Mouse (Mus musculus): ENCODE measurements around the gene Sstr5. TPM values are rescaled to one million over a fixed set of nuclear protein-coding genes. Genes with fewer than 3 reads are reported as not detected.

Sstr5 gene
- polyA plus RNA-seq, 1 experiment from 2014 or later = 1.4 TPM

DNA sequence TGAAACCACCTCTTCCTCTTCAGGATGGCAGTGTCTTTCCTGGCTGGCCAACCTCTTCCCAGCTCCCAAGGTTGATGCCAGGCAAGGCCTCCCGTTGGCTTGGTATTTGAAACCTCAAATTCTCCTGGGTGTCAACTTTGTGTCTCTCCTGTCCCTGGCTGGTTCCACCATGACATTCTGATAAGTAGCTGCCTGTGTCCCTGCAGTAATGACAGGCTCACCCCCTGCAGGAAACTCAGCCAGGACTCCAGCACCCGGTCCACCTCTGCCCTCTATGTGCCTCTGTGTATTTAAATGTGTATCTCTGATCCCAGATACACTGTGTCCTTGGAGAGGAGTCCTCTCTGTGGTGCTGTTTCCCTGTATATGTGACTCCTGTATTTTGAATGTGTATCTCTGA is 30.8 kb downstream of the Sstr5 start:
- 91% methylated on average over 2 of the region's 2 CpGs for WGBS
- no peak overlapping the region for H3K9ac ChIP-seq (ENCODE audit: low read depth, low read length)
- H3K4me1 ChIP-seq (ENCODE audit: control insufficient read depth, insufficient read depth, low read length) = peaks cover 3% of the 10 kb centered on the region; the same call in 1 of the 2 replicates
- no peaks in the 10 kb centered on the region for H3K9me3 ChIP-seq (replicated peaks; ENCODE audit: control insufficient read depth, low read length, poor library complexity, severe bottlenecking)
- H3K27me3 ChIP-seq (ENCODE audit: control insufficient read depth, insufficient read depth, low read depth, low read length) = no peaks in the 10 kb centered on the region
- no peak overlapping the region for H3K4me2 ChIP-seq (ENCODE audit: low read length)
- H3K36me3 ChIP-seq (ENCODE audit: control insufficient read depth, insufficient read depth, low read length) = no peaks in the 10 kb centered on the region
- no peak for ATAC-seq
- no peak overlapping the region for H3K4me3 ChIP-seq (ENCODE audit: low read depth, low read length)
- H3K27ac ChIP-seq (ENCODE audit: low read length) = no peak overlapping the region

DNA sequence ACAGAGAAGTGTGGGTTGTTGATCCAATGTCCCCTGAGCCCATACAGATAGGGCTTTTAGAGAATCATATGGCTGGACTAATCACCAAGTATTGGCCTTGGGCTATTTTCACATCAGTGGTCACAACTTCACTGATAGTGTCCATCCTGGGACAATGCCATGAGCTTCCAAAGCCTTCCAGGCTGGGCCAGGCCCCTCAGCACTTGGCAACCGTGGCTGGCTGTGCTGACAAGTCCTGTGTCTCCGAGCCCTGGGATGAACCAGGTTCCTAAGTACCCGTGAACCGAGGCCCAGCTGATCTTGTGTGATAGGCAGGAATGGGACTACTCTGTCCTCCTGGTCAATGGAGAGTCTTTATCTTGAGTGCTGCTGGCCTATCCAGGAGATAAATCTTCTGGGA is 33.0 kb downstream of the Sstr5 start:
- Histone ChIP-seq H3K9me3 (replicated peaks; ENCODE audit: control insufficient read depth, low read length, poor library complexity, severe bottlenecking) (no peaks in the 10 kb centered on the region), H3K9ac (ENCODE audit: low read depth, low read length) (no peak overlapping the region), H3K36me3 (ENCODE audit: control insufficient read depth, insufficient read depth, low read length) (no peaks in the 10 kb centered on the region), H3K4me1 (ENCODE audit: control insufficient read depth, insufficient read depth, low read length) (peaks cover 3% of the 10 kb centered on the region; the same call in 1 of the 2 replicates), H3K4me3 (ENCODE audit: low read depth, low read length) (no peak overlapping the region), H3K27ac (ENCODE audit: low read length) (no peak overlapping the region), H3K27me3 (ENCODE audit: control insufficient read depth, insufficient read depth, low read depth, low read length) (no peaks in the 10 kb centered on the region), H3K4me2 (ENCODE audit: low read length) (no peak overlapping the region)
- WGBS = 80% methylated on average over 4 of the region's 4 CpGs
- ATAC-seq = no peak

DNA sequence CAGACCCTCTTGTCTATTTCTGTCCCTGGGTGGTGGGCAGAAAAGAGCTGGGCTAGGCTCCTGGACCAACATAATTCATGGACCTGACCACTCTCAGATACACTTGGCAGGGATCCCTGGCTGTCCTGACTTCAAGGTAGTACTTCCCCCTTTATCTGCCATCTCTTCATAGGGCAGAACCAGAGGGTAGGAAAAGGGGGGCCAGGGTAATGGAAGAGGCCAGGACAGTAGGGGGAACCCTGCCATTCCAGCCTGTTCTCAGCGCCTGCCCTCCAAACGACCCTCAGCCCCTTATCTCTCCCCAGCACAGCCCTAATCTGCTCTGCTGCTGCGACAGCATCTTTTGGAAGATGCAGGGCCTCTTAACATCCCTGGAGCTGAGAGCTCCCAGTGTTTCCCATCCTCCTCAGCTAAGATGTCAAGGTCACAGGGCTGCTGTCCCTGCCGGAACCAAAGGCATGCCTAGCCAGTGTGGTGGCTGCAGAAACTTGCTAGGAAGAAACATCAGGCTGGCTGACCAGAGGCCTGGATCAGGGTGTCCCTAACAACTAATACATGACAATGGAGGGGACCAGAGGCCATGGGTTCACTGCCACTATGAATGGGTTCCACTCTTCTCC is 33.7 kb downstream of the Sstr5 start:
- Histone ChIP-seq H3K36me3 (ENCODE audit: control insufficient read depth, insufficient read depth, low read length) (no peaks in the 10 kb centered on the region), H3K4me3 (ENCODE audit: low read depth, low read length) (no peak overlapping the region), H3K9me3 (replicated peaks; ENCODE audit: control insufficient read depth, low read length, poor library complexity, severe bottlenecking) (no peaks in the 10 kb centered on the region), H3K27me3 (ENCODE audit: control insufficient read depth, insufficient read depth, low read depth, low read length) (no peaks in the 10 kb centered on the region), H3K27ac (ENCODE audit: low read length) (no peak overlapping the region), H3K4me2 (ENCODE audit: low read length) (no peak overlapping the region), H3K9ac (ENCODE audit: low read depth, low read length) (no peak overlapping the region), H3K4me1 (ENCODE audit: control insufficient read depth, insufficient read depth, low read length) (peaks cover 3% of the 10 kb centered on the region; the same call in 1 of the 2 replicates)
- ATAC-seq = no peak
- WGBS = 69% methylated on average over 4 of the region's 4 CpGs

DNA sequence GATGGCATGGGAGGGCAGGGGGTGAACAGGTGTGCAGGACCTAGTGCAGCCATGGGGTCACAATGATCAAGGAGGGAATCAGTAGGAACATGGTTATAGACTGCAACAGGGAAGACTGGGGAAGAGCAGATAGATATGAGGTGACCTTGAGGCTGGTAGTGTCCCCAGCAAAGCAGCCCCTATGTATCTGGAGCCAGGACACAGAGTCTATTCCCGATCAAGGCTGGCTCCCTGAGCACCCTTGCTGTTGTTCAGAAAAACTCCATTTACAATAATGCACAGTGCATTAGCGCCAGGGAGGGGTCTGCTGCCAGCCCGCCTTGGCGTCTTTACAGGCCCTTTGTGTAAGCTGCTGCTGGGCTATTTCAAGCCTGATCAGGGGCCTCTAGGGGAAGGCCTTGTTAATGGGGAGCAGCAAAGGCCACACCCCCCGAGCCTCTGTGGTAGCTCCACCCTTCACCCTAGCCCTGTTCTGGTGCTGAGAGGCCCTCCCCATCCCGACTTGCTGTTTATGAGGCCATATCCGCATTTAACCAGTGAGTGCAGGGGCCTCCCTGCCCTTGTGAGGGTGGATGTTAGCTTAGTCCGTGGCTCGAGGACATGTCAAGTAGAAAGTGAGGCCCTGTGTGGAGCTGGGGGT is 34.7 kb downstream of the Sstr5 start:
- ATAC-seq = no peak
- H3K9ac ChIP-seq (ENCODE audit: low read depth, low read length) = 0 out of 2 replicates have a peak overlapping the region, but pooled peaks have one; percentile 14
- no peaks in the 10 kb centered on the region for H3K9me3 ChIP-seq (replicated peaks; ENCODE audit: control insufficient read depth, low read length, poor library complexity, severe bottlenecking)
- 21% methylated on average over 9 of the region's 9 CpGs for whole genome bisulfite sequencing
- H3K27me3 ChIP-seq (ENCODE audit: control insufficient read depth, insufficient read depth, low read depth, low read length) = no peaks in the 10 kb centered on the region
- H3K4me2 ChIP-seq (ENCODE audit: low read length) = no peak overlapping the region
- H3K36me3 ChIP-seq (ENCODE audit: control insufficient read depth, insufficient read depth, low read length) = no peaks in the 10 kb centered on the region
- peaks cover 3% of the 10 kb centered on the region; the same call in 1 of the 2 replicates for H3K4me1 ChIP-seq (ENCODE audit: control insufficient read depth, insufficient read depth, low read length)
- no peak overlapping the region; the same call in 1 of the 2 replicates for H3K27ac ChIP-seq (ENCODE audit: low read length)
- H3K4me3 ChIP-seq (ENCODE audit: low read depth, low read length) = no peak overlapping the region

DNA sequence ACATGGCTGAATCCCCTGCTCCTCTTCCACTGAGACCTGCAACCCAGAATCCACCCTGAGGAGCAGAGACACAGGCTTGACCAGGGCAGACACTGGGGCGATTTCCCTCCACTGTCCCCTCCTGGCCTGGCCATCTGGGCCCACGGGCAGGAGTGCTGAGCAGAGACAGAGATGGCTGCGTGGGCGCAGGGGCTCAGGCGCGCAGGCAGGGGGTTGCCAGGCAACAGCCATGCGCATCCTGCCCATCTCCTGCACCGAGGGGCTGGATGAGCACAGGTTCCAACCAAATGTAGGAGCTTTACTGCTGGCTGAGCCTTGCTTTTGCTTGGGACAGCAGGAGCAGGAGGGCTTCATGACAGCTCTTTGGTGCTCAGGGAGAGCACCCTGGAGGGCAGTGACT is 40.5 kb downstream of the Sstr5 start:
- H3K4me2 ChIP-seq (ENCODE audit: low read length) = no peak overlapping the region
- peaks cover 6% of the 10 kb centered on the region for H3K4me1 ChIP-seq (ENCODE audit: control insufficient read depth, insufficient read depth, low read length)
- no peaks in the 10 kb centered on the region for H3K27me3 ChIP-seq (ENCODE audit: control insufficient read depth, insufficient read depth, low read depth, low read length)
- no peak overlapping the region for H3K4me3 ChIP-seq (ENCODE audit: low read depth, low read length)
- ATAC-seq = peak; percentile 84
- no peaks in the 10 kb centered on the region for H3K36me3 ChIP-seq (ENCODE audit: control insufficient read depth, insufficient read depth, low read length)
- 33% methylated on average over 8 of the region's 8 CpGs for WGBS
- peak overlapping the region; percentile 22; the same call in 1 of the 2 replicates for H3K9ac ChIP-seq (ENCODE audit: low read depth, low read length)
- no peaks in the 10 kb centered on the region for H3K9me3 ChIP-seq (replicated peaks; ENCODE audit: control insufficient read depth, low read length, poor library complexity, severe bottlenecking)
- peak overlapping the region; percentile 53 for H3K27ac ChIP-seq (ENCODE audit: low read length)

DNA sequence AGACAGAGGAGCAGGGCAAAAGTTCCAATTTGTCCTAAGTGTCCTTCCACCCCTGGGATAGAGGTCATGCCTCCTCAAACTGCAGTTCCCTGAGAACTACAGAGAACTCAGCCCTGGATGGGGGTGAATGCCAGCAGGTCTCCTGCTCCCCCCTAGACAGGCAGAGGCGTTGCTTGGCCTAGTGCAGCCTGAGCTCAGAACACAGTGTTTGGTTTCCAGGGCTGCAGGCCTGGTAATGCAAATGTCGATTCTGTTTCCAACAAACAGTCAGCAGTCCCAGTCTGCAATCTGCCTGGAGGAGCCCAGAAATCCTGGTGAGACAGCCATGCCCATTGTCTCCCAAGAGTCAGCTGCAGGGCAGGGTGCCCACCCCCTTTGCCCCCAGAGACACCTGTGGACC is 42.8 kb downstream of the Sstr5 start, which contains the start of gene Tekt4:
Gene Tekt4 (plus strand): TSS at position 344 of the 400 bp plus-strand sequence.
- H3K4me3 ChIP-seq (ENCODE audit: low read depth, low read length) = no peak within 1 kb of the TSS
- no peaks in the 10 kb centered on the region for H3K9me3 ChIP-seq (replicated peaks; ENCODE audit: control insufficient read depth, low read length, poor library complexity, severe bottlenecking)
- no peak for ATAC-seq
- no peak within 1 kb of the TSS for H3K9ac ChIP-seq (ENCODE audit: low read depth, low read length)
- H3K36me3 ChIP-seq (ENCODE audit: control insufficient read depth, insufficient read depth, low read length) = no peaks in the 10 kb centered on the region
- H3K4me2 ChIP-seq (ENCODE audit: low read length) = no peak within 1 kb of the TSS
- H3K4me1 ChIP-seq (ENCODE audit: control insufficient read depth, insufficient read depth, low read length) = peaks cover 6% of the 10 kb centered on the region
- no peak within 1 kb of the TSS for H3K27ac ChIP-seq (ENCODE audit: low read length)
- H3K27me3 ChIP-seq (ENCODE audit: control insufficient read depth, insufficient read depth, low read depth, low read length) = no peaks in the 10 kb centered on the region
- WGBS = 30% methylated on average over 2 of the region's 2 CpGs

DNA sequence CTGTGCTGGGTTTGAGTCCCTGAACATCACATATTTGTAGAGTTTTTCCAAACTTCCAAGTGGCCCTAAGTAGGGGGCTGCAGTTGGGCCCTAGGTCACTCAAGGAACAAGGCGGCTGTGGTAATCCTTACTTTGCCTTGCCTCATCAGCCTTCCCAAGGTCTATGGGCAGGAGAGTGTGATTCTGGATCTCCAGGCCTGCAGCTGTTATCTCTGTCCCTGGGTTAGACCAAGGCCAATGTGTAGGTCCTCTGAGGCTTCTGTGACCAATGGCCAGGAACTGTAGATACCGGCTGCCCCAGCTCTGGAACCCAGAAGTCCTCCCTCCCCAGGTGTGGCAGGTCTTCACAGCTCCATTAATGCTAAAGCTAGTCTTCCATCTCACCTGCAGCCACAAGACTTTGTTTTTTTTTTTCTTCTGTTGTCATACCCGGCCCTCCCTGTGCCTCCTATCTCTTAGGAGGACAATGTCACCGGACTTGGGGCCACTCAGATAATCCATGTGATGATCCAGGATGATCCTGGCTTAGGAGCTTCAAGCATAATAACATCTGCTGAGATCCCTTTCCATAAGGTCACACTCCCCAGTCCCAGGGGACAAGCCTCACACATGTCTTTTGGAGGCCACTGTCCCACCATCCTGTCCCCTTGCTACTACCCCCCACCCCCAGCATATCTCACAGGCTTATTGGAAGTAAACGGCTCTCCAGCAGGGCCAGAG is 44.7 kb downstream of the Sstr5 start:
- WGBS = 79% methylated on average over 5 of the region's 5 CpGs

DNA sequence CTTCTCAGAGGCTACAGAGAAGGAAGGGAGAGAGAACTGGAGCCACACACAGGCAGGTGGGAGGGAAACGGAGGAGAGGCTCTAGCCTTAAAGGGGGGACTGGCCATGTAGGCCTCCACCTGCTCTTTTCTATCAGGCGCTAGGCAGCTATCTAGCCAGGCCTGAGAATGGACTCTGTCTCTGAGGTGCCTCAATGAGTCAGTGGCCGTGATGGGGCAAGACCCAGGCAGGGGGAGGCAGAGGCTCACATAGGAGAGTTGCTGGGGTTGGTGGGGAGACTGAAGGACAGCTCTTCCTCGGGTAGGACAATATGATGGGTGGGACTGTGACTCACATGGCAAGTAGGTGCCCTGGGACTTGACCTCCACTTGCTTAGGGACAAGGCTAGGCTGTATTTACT is 46.8 kb downstream of the Sstr5 start:
- H3K4me3 ChIP-seq (ENCODE audit: low read depth, low read length) = no peak overlapping the region
- ATAC-seq = no peak
- no peaks in the 10 kb centered on the region for H3K27me3 ChIP-seq (ENCODE audit: control insufficient read depth, insufficient read depth, low read depth, low read length)
- WGBS = 63% methylated on average over 4 of the region's 4 CpGs
- H3K9ac ChIP-seq (ENCODE audit: low read depth, low read length) = no peak overlapping the region
- H3K9me3 ChIP-seq (replicated peaks; ENCODE audit: control insufficient read depth, low read length, poor library complexity, severe bottlenecking) = no peaks in the 10 kb centered on the region
- no peak overlapping the region for H3K4me2 ChIP-seq (ENCODE audit: low read length)
- H3K27ac ChIP-seq (ENCODE audit: low read length) = no peak overlapping the region
- H3K36me3 ChIP-seq (ENCODE audit: control insufficient read depth, insufficient read depth, low read length) = no peaks in the 10 kb centered on the region
- no peaks in the 10 kb centered on the region for H3K4me1 ChIP-seq (ENCODE audit: control insufficient read depth, insufficient read depth, low read length)

More for the DNA sequence above, 44.7 kb downstream of the Sstr5 start:
- ATAC-seq = no peak
- H3K4me1 ChIP-seq (ENCODE audit: control insufficient read depth, insufficient read depth, low read length) = peaks cover 6% of the 10 kb centered on the region
- no peaks in the 10 kb centered on the region for H3K9me3 ChIP-seq (replicated peaks; ENCODE audit: control insufficient read depth, low read length, poor library complexity, severe bottlenecking)
- no peak overlapping the region for H3K27ac ChIP-seq (ENCODE audit: low read length)
- H3K9ac ChIP-seq (ENCODE audit: low read depth, low read length) = no peak overlapping the region
- H3K4me3 ChIP-seq (ENCODE audit: low read depth, low read length) = no peak overlapping the region
- no peak overlapping the region for H3K4me2 ChIP-seq (ENCODE audit: low read length)
- no peaks in the 10 kb centered on the region for H3K27me3 ChIP-seq (ENCODE audit: control insufficient read depth, insufficient read depth, low read depth, low read length)
- H3K36me3 ChIP-seq (ENCODE audit: control insufficient read depth, insufficient read depth, low read length) = no peaks in the 10 kb centered on the region

DNA sequence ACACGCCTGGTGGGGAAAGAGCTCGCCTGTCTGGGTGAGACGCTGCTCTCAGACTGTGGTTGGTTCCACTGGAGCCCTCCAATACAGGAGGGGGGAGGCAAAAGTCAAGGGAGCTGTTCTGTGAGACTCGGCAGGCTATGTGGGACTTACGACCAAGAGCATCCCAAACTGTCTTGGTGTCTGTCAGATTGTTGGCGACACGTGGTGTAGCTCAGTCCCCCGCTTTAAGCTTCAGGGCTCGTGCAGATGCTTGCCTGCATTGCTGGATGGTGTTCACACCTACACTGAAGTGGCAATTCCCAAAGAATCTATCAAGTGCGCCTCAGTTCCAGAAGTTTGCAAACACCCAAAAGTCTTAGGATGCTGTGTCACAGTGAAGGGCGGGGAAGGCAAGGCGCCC is 49.2 kb downstream of the Sstr5 start:
- WGBS = 85% methylated on average over 12 of the region's 12 CpGs
- no peaks in the 10 kb centered on the region for H3K36me3 ChIP-seq (ENCODE audit: control insufficient read depth, insufficient read depth, low read length)
- no peak overlapping the region for H3K9ac ChIP-seq (ENCODE audit: low read depth, low read length)
- no peaks in the 10 kb centered on the region for H3K9me3 ChIP-seq (replicated peaks; ENCODE audit: control insufficient read depth, low read length, poor library complexity, severe bottlenecking)
- H3K4me1 ChIP-seq (ENCODE audit: control insufficient read depth, insufficient read depth, low read length) = no peaks in the 10 kb centered on the region; the same call in 1 of the 2 replicates
- no peak for ATAC-seq
- no peak overlapping the region for H3K27ac ChIP-seq (ENCODE audit: low read length)
- no peak overlapping the region for H3K4me3 ChIP-seq (ENCODE audit: low read depth, low read length)
- H3K27me3 ChIP-seq (ENCODE audit: control insufficient read depth, insufficient read depth, low read depth, low read length) = no peaks in the 10 kb centered on the region
- H3K4me2 ChIP-seq (ENCODE audit: low read length) = no peak overlapping the region

Data from midbrain, embryonic 16.5 days (tissue).